Mouse (Mus musculus): ENCODE measurements around the gene Map2k5. TPM values are rescaled to one million over a fixed set of nuclear protein-coding genes. Genes with fewer than 3 reads are reported as not detected.

Map2k5 gene
- polyA plus RNA-seq, 1 experiment from 2014 or later, result 37.3 TPM

- H3K9ac ChIP-seq, result no peak overlapping the region
- H3K9me3 ChIP-seq (ENCODE audit: low read depth, low read length), result no peaks in the 10 kb centered on the region
Measured at GRCm38 (mm10) chr9:63315231-63315630, 62.5 kb downstream of the Map2k5 start.

GRCm38 (mm10) chr9:63314126-63314525 is 63.6 kb downstream of the Map2k5 start:
- Histone ChIP-seq H3K4me3 (ENCODE audit: low read depth, low read length) (no peak overlapping the region), H3K9me3 (ENCODE audit: low read depth, low read length) (no peaks in the 10 kb centered on the region), H3K36me3 (ENCODE audit: insufficient read depth) (0 out of 2 replicates have a peak, but pooled peaks cover 10% of the 10 kb centered on the region), H3K27ac (ENCODE audit: low read depth) (no peak overlapping the region), H3K9ac (no peak overlapping the region), H3K4me1 (ENCODE audit: insufficient read depth) (no peaks in the 10 kb centered on the region), H3K27me3 (ENCODE audit: insufficient read depth, low read length) (no peaks in the 10 kb centered on the region), H3K4me2 (no peak overlapping the region)
- no peak for TF ChIP-seq CTCF (IDR thresholded peaks at IDR 0.05; ENCODE audit: low read depth)
- WGBS, result 83% methylated on average over 4 of the region's 4 CpGs
- ATAC-seq (ENCODE audit: insufficient read depth) (no peak), DNase-seq (no peak)

More at GRCm38 (mm10) chr9:63315231-63315630, 62.5 kb downstream of the Map2k5 start:
- H3K4me1 ChIP-seq (ENCODE audit: insufficient read depth), result no peaks in the 10 kb centered on the region
- H3K4me2 ChIP-seq, result no peak overlapping the region
- no peak for ATAC-seq (ENCODE audit: insufficient read depth)
- peaks cover 16% of the 10 kb centered on the region; the same call in 1 of the 2 replicates for H3K36me3 ChIP-seq (ENCODE audit: insufficient read depth)
- no peak overlapping the region for H3K27ac ChIP-seq (ENCODE audit: low read depth)
- no peak for DNase-seq
- H3K27me3 ChIP-seq (ENCODE audit: insufficient read depth, low read length), result no peaks in the 10 kb centered on the region
- no peak for TF ChIP-seq CTCF (IDR thresholded peaks at IDR 0.05; ENCODE audit: low read depth)
- no peak overlapping the region for H3K4me3 ChIP-seq (ENCODE audit: low read depth, low read length)

- Histone ChIP-seq H3K9me3 (ENCODE audit: low read depth, low read length) (no peaks in the 10 kb centered on the region), H3K27ac (ENCODE audit: low read depth) (no peak overlapping the region), H3K36me3 (ENCODE audit: insufficient read depth) (0 out of 2 replicates have a peak, but pooled peaks cover 3% of the 10 kb centered on the region), H3K9ac (no peak overlapping the region), H3K27me3 (ENCODE audit: insufficient read depth, low read length) (no peaks in the 10 kb centered on the region), H3K4me3 (ENCODE audit: low read depth, low read length) (no peak overlapping the region), H3K4me2 (no peak overlapping the region), H3K4me1 (ENCODE audit: insufficient read depth) (0 out of 2 replicates have a peak, but pooled peaks cover 6% of the 10 kb centered on the region)
- 82% methylated on average over 6 of the region's 6 CpGs for WGBS
- ATAC-seq (ENCODE audit: insufficient read depth) (no peak), DNase-seq (no peak)
- TF ChIP-seq CTCF (IDR thresholded peaks at IDR 0.05; ENCODE audit: low read depth), result no peak
Measured at GRCm38 (mm10) chr9:63309956-63310355, 67.7 kb downstream of the Map2k5 start.

- Histone ChIP-seq H3K27me3 (ENCODE audit: insufficient read depth, low read length) (no peaks in the 10 kb centered on the region), H3K4me3 (ENCODE audit: low read depth, low read length) (no peak overlapping the region), H3K4me1 (ENCODE audit: insufficient read depth) (0 out of 2 replicates have a peak, but pooled peaks cover 6% of the 10 kb centered on the region), H3K36me3 (ENCODE audit: insufficient read depth) (0 out of 2 replicates have a peak, but pooled peaks cover 3% of the 10 kb centered on the region), H3K9ac (no peak overlapping the region), H3K9me3 (ENCODE audit: low read depth, low read length) (no peaks in the 10 kb centered on the region), H3K4me2 (no peak overlapping the region), H3K27ac (ENCODE audit: low read depth) (no peak overlapping the region)
- ATAC-seq (ENCODE audit: insufficient read depth), result peak; percentile 92
- TF ChIP-seq CTCF (IDR thresholded peaks at IDR 0.05; ENCODE audit: low read depth), result no peak
- 20% methylated on average over 5 of the region's 5 CpGs for WGBS
- peak; percentile 83 for DNase-seq
Measured at GRCm38 (mm10) chr9:63309008-63309407, 68.7 kb downstream of the Map2k5 start.

- H3K4me1 ChIP-seq (ENCODE audit: insufficient read depth), result 0 out of 2 replicates have a peak, but pooled peaks cover 6% of the 10 kb centered on the region
- H3K9me3 ChIP-seq (ENCODE audit: low read depth, low read length), result no peaks in the 10 kb centered on the region
- peak overlapping the region; percentile 10; the same call in 1 of the 2 replicates for H3K4me2 ChIP-seq
- no peak overlapping the region for H3K27ac ChIP-seq (ENCODE audit: low read depth)
- H3K27me3 ChIP-seq (ENCODE audit: insufficient read depth, low read length), result no peaks in the 10 kb centered on the region
- peak; percentile 76 for DNase-seq
- TF ChIP-seq CTCF (IDR thresholded peaks at IDR 0.05; ENCODE audit: low read depth), result no peak
- no peak overlapping the region for H3K4me3 ChIP-seq (ENCODE audit: low read depth, low read length)
- ATAC-seq (ENCODE audit: insufficient read depth), result peak; percentile 60; the same call in 1 of the 2 replicates
- 32% methylated on average over 4 of the region's 4 CpGs for WGBS
- H3K9ac ChIP-seq, result no peak overlapping the region
- 0 out of 2 replicates have a peak, but pooled peaks cover 3% of the 10 kb centered on the region for H3K36me3 ChIP-seq (ENCODE audit: insufficient read depth)
Measured at GRCm38 (mm10) chr9:63308441-63308840, 69.3 kb downstream of the Map2k5 start.

GRCm38 (mm10) chr9:63302511-63302910 is 75.2 kb downstream of the Map2k5 start:
- no peak for TF ChIP-seq CTCF (IDR thresholded peaks at IDR 0.05; ENCODE audit: low read depth)

GRCm38 (mm10) chr9:63298656-63299055 is 79.0 kb downstream of the Map2k5 start:
- H3K4me2 ChIP-seq, result no peak overlapping the region
- DNase-seq, result no peak

More at GRCm38 (mm10) chr9:63302511-63302910, 75.2 kb downstream of the Map2k5 start:
- H3K4me1 ChIP-seq (ENCODE audit: insufficient read depth), result no peaks in the 10 kb centered on the region
- no peaks in the 10 kb centered on the region; the same call in 1 of the 2 replicates for H3K9me3 ChIP-seq (ENCODE audit: low read depth, low read length)
- DNase-seq (no peak), ATAC-seq (ENCODE audit: insufficient read depth) (no peak)
- no peaks in the 10 kb centered on the region for H3K27me3 ChIP-seq (ENCODE audit: insufficient read depth, low read length)
- WGBS, result 80% methylated on average over 4 of the region's 4 CpGs
- no peak overlapping the region for H3K4me3 ChIP-seq (ENCODE audit: low read depth, low read length)
- 0 out of 2 replicates have a peak, but pooled peaks cover 6% of the 10 kb centered on the region for H3K36me3 ChIP-seq (ENCODE audit: insufficient read depth)
- H3K4me2 ChIP-seq, result no peak overlapping the region
- no peak overlapping the region for H3K9ac ChIP-seq
- no peak overlapping the region for H3K27ac ChIP-seq (ENCODE audit: low read depth)

More at GRCm38 (mm10) chr9:63298656-63299055, 79.0 kb downstream of the Map2k5 start:
- Histone ChIP-seq H3K9me3 (ENCODE audit: low read depth, low read length) (no peaks in the 10 kb centered on the region; the same call in 1 of the 2 replicates), H3K9ac (no peak overlapping the region), H3K27me3 (ENCODE audit: insufficient read depth, low read length) (no peaks in the 10 kb centered on the region), H3K36me3 (ENCODE audit: insufficient read depth) (0 out of 2 replicates have a peak, but pooled peaks cover 6% of the 10 kb centered on the region), H3K4me3 (ENCODE audit: low read depth, low read length) (no peak overlapping the region), H3K27ac (ENCODE audit: low read depth) (no peak overlapping the region), H3K4me1 (ENCODE audit: insufficient read depth) (no peaks in the 10 kb centered on the region)
- TF ChIP-seq CTCF (IDR thresholded peaks at IDR 0.05; ENCODE audit: low read depth), result no peak
- 96% methylated on average over 3 of the region's 3 CpGs for WGBS
- no peak for ATAC-seq (ENCODE audit: insufficient read depth)
